Mouse (Mus musculus) erythroblast, adult 5-6 weeks (primary cell): Measurements from ENCODE around the gene Slc44a3. TPM values are rescaled to one million over a fixed set of nuclear protein-coding genes. Genes with fewer than 3 reads are reported as not detected.

Experiments used
- ATAC-seq: replicated peaks from 2 replicates; pipeline ENCODE4 v1.8.0; 2016; ENCODE audit warnings: moderate number of reproducible peaks, mild to moderate bottlenecking, moderate TSS enrichment, inconsistent platforms; ENCODE audit not compliant: poor library complexity, low FRiP score, severe bottlenecking
- total RNA-seq, 2 experiments: library from RNA; stranded (forward) in 1 of 2; stranded (reverse) in 1 of 2; fragments of 150-400 nt in 1 of 2; fragments of 200-764, 138-1000 nt in 1 of 2; gene quantifications; 2 replicates each; pipeline versions ENCODE4 v1.2.3 to v1.2.4; 2015 to 2017; ENCODE audit warnings: low replicate concordance in 2 of 2

Gene Slc44a3
- total RNA-seq (2015; ENCODE audit: low replicate concordance), result not detected in 2 replicates
- not detected in 2 replicates for total RNA-seq (2017; ENCODE audit: low replicate concordance)

DNA sequence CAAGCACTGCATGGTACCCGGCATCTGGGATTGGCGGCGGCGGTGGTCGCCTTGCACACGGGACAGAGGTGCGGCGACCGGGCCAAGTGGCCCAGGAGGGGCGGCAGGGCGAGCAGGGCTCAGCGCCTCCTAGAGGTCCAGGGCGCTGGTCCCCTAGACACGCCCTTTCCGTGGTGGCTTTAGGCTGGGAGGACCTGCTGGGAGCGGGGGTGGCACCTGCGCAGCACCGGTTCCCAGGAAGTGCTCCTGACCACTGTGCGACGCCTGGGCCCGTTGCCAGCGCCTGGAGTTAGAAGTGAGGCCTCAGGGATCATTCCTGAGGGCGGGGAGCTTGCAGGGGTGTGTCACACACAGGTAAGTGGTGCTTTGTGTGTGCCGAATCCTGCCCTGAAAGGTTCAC, at the start of gene Slc44a3:
Slc44a3 (minus strand) TSS at position 229 of the 400 bp plus-strand sequence.
- no peak for ATAC-seq

GRCm38 (mm10) chr3:121579880-121580549, 47.8 kb upstream of the Slc44a3 start:
- no peak for ATAC-seq

DNA sequence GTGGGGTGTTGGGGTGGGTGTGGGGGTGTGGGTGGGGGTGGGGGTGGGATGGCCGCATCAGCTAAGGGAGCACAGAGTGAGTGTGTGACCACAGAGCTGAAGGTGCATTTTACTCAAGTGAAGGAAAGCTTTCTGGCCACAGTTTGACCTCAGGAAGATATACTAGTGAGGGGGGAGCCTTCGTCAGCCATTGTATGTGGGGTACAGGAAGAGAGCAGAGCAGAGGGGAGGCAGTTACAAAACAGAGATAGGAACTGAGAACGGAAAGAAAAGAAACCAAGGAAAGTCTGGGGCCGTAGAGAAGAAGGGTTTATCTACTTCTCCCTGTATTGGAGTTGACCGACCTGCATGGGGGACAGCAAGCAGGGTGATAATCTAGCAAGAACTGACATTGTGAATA, 47.2 kb upstream of the Slc44a3 start:
- ATAC-seq, result no peak

DNA sequence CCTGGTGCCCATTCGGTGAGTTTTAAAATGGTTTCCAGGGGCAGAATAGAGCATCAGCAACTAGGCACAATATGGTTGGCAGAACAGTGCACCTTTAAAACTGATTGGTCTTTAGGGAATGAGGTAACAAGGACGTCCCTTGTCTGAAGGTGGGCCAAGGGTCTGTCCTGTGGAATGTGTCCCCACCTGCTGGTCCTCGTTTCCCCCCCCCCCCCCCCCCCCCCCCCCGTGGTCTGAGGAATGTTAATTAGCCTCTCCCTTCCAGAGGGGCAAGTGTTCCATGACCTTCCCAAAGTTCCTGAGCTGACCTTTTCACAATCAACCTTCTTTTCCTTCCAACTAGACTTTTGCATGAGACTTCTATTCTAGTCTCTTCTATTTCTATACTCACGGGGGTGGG, 46.5 kb upstream of the Slc44a3 start:
- ATAC-seq, result no peak

DNA sequence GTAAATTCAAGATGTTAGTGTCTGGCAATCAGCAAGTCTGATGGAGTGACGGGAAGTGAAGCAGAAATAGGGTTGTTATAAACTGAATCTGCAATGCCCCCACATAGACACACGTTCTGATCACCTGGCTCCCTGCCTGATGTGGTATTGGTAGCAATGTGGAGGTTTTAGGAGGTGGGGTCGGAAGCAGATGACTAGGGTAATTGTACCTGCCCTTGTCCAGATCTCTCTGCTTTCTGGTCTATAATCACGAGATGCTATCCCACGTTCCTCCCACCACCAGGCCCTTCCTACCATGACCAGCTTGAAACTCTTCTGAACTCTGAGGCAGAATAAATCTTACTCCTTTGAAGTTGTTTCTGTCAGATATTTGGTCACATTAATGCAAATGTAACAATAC, 45.4 kb upstream of the Slc44a3 start:
- no peak for ATAC-seq

- no peak for ATAC-seq
Measured at GRCm38 (mm10) chr3:121577032-121577591, 44.9 kb upstream of the Slc44a3 start.

DNA sequence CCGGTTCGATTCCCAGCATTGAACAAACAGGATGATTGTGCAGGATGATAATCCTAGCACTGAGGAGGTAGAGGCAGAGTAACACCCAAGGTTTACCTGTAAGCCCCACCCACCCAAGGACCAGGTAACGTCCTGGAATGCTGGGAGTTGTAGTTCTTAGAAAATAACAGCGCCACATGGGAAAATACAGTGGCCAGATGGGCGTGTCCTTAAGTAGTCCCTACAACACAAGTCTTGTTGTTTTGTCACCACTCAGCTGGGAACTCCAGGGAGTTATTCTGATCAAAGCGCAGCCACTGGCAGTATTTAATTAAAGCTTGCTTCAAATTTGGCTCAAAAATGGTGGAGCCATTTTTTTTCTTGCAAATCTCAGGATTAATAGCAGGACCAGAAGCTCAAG, 44.2 kb upstream of the Slc44a3 start:
- no peak for ATAC-seq

GRCm38 (mm10) chr3:121574386-121574785, 42.2 kb upstream of the Slc44a3 start:
- no peak for ATAC-seq

DNA sequence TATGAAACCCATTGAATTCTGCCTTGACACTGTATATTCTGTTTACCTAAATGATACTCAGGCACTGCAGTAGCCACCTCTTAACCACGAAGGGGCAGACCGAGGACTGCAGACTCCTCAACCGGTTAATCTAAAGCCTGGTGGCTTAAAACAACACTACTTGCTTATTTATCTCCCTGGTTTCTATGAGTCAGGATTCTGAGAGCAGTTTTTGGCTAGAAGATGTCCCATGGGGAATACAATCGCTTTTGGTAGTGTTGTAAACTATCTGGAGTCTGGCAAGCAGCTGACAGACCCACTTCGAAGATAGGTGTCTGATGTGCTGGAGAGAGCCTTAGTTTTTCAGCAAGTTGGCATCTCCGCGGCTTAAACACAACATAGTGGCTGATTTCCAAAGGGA, 41.7 kb upstream of the Slc44a3 start:
- ATAC-seq, result no peak

DNA sequence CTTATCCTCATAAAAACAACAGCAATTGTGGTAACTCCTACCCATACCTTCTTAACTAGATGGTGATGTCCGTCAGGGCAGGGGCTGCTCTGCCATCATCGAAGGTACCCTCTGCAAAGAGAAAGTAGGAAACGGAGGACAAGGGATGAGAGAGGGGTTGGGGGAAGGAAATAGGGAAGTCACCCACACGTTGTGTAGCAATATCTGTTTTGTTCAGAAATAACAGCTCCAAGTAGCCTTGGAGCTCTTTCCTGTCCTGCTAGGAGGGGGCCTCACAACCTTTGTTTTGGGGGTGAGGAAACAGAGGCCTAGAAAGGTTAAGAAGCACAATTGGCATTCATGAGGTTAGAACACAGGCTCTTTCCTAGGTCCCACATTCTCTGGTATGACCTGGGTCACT, 39.3 kb upstream of the Slc44a3 start:
- no peak for ATAC-seq

DNA sequence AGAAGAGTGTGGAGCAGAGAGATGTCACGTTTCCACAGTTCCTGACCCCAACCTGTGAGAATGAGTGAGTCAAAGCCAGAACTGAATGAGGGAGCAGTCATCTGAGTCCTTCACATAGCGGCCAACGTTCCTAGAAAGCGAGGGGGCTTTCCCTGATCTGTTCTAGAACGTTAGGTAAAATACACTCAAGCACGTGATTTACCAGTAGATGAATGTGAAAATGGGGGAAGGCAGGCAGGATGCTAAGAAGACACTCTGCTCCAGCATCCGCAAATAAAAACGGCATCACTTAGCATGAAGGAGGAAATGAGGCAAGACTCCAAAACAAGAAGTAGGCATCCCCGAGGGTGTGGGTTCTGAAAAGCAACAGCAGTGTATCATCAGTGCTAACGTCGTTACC, 38.4 kb upstream of the Slc44a3 start:
- no peak for ATAC-seq

DNA sequence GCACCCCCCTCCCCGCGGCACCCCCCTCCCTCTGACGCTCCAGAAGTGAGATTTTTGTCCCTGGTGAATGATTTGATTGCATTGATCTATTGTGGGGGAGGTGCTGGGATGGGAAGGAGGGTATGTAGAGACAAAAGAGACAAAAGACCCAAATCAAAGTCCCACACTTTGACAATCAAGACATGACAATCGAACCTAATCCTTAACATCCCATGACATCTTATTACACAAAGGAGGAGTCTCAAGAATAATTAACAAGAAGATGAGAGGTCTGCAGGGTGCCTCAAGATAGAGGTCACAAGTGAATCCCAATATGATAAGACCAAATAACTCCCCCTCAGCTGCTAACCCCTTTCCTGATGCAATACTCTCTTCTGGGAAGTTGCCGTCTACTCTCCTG, 37.6 kb upstream of the Slc44a3 start:
- ATAC-seq, result no peak

- ATAC-seq, result no peak
Measured at GRCm38 (mm10) chr3:121569004-121569403, 36.8 kb upstream of the Slc44a3 start.

GRCm38 (mm10) chr3:121567904-121568303, 35.7 kb upstream of the Slc44a3 start:
- ATAC-seq, result no peak

DNA sequence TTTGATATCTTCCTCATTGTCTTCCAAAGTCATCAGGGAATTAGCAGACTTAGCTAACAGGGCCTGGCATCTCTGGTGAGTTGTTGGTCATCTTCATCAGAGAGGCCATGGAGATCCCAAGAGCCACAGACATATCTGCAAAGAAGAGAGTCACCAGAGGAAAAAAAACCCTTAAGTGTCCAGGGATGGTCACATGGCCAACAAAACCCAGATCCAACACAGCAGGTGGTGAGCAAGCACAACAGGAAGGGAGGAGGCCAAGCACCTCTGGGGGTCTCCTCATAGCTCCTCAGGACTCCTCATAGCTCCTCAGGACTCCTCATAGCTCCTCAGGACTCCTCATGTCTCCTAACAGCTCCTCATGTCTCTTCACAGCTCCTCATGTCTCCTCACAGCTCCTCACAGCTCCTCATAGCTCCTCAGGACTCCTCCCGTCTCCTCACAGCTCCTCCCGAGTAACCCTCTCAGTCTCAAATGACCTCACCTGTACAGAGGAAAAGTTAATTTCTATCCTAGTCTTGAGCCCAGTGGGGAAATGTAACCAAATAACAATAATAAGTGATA, 35.2 kb upstream of the Slc44a3 start:
- ATAC-seq, result no peak

DNA sequence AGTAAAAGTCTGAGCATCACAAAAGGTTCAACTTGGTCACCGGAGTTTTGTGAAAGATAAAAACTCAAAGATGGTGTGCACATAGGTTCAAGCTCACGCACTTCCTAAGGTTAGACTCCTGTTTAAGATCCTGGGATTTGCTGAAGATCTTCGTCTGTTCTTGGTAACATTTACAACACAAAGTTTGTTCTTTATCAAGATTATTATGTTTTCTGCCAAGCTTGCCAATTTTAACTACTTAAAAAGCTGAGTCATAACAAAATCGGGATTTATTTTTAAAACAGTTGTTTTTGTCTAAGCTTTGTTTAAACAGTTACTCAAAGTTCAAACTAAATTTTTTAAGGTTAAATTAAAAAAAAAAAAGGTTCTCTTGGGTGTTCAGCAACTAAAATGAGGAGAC, 34.7 kb upstream of the Slc44a3 start:
- no peak for ATAC-seq

DNA sequence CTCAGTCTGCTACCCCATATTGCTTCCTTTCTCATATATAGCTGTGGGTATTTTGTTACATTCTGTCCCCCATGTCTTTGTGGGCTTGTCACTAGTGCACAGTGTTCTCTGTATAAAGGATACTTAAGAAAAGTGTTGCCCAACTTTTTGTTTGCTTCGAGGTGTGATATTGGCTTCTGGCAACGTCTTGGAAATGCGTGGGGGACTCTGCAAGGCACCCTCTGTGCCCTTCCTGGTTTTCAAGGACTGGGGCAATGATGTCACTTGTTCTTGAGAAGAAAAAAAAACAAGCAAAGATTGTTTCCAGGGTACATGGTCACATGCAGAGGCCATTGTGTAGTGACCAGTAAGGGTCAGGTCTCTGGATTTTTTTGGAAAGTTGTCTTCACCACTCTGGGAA, 29.6 kb upstream of the Slc44a3 start:
- no peak for ATAC-seq

DNA sequence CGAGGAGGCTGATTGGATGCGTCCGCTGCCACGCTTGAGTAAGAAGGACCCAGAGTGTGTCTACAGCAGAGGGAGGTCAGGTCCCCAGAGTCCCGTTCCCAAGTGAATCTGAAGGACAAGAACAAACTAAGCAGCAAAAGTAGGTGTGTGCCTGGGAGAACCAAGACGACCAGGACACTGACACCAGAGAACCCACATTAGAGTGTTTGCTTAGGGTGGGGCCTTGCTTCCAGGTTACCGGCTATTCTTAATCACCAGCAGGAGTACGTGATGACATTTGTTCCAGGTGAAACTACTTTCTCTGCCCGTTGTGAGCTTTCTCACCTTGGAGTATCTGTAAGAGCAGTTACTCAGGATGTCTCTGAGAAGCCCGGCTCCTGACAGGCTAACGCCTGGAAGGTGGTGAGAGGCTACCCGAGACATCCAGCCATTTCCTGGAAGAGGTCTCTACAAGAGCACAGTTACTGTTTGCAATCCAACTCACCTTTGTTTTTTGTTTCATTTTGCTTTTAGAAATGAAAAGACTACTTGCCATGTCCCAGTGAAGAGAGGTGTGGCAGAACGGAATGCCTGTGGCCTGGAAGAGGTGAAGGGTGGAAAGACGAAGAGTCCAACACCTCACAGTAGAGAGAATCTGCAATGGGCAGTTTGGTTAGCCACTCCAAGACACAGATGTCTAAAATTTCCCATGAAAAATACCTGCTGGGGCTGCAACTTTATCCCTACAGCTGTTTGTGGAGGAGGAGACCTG, 28.1 kb upstream of the Slc44a3 start:
- no peak for ATAC-seq

DNA sequence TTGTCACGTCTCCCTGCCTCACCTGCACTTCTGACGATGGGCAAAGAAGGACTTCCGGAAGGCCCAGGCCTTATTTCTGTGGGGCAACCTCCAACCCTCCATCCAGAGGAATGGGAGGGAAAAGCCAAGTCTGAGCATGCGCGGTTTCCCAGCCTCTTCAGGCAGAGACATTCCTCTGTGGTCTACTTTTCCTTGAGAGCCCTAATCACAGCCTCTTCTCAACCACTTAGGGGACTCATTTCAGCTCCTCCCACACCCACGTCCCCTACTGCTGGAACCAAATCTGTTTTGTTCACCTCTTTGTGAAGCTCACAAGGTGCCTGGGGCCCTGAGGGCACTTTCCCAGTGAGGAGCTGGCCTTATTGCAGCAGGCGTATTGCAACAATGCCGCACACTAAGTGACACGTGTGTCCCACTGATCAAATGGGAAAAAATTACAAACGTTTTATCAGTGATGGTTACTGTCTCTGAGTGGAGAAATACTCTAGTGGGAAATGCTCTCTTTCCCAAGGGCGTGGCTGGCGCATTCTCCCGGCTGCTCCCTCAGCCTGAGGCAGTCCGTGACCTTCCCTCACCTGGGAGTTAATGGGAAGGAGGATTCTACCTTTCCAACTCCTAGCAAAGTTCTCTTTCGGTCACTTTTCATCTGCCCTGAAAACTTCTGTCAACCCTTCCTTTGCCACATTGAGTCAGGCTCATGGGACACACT, 27.4 kb upstream of the Slc44a3 start:
- no peak for ATAC-seq

DNA sequence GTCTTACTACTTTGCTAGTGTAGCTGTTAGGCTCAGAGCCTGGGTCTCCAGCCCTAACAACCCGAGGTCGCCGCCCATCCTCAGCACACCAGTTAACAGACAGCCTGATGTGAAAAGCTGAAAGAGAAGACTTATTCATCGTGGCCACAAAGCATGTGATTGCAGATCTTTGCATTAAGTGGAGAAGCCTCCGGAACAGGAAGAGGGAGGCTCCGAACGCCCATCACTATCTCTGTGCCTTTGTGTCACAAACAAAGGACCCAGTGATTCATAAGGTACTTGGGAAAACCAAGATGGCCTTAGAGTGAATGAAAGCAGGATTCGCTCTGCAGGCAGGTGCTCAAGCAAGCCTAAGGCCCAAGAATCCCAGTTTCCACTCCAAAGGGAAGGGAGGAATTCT, 26.7 kb upstream of the Slc44a3 start:
- ATAC-seq, result no peak
